Mouse (Mus musculus): ENCODE results near the gene Ankrd23. TPM values are rescaled to one million over a fixed set of nuclear protein-coding genes. Genes with fewer than 3 reads are reported as not detected.
"Not testable (repeated sequence)": the region's sequence is repeated elsewhere in the genome, so short reads cannot be mapped to it uniquely, and the experiment has no call there.

Gene Ankrd23
- polyA plus RNA-seq (2012; rRNA removed), result 27.4 and 32.8 TPM in 2 replicates
- polyA plus RNA-seq (2014; fragmentation: Nextera tagmentation; extraction: Ambion mirVana), result 9.9 and 11.6 TPM in 2 replicates

DNA sequence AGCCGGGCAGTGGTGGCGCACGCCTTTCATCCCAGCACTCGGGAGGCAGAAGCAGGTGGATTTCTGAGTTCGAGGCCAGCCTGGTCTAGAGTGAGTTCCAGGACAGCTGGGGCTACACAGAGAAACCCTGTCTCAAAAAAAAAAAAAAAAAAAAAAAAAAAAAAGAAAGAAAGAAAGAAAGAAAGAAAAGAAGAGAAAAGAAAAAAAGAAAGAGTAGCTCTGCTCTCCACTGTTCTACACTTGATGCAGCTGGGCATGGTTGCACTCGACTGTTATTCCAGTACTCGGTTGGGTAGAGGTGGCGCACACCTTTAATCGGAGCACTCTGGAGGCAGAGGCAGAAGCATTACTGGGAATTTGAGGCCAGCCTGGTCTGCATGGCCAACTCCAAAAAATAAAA, at the start of gene Ankrd23:
Gene Ankrd23, minus strand, starts transcription at position 101 of the 400 bp plus-strand sequence.
- not testable (repeated sequence) for H3K4me1 ChIP-seq (ENCODE audit: control insufficient read depth, insufficient read depth, low read length); H3K27me3 ChIP-seq (ENCODE audit: control insufficient read depth, insufficient read depth, low read length); H3K27ac ChIP-seq (replicated peaks; ENCODE audit: low read depth, low read length); H3K9me3 ChIP-seq (ENCODE audit: control insufficient read depth, low read length); DNase-seq (ENCODE audit: low spot score); H3K4me3 ChIP-seq (replicated peaks; ENCODE audit: low read length); ATAC-seq (ENCODE audit: low FRiP score, low read depth); H3K4me2 ChIP-seq (replicated peaks; ENCODE audit: low read depth, low read length, severe bottlenecking); H3K9ac ChIP-seq (ENCODE audit: low read depth, low read length, severe bottlenecking)
- WGBS, result 94% methylated on average over 9 of the region's 9 CpGs
- H3K36me3 ChIP-seq (ENCODE audit: control insufficient read depth, insufficient read depth, low read length), result peaks cover 42% of the 10 kb centered on the region

DNA sequence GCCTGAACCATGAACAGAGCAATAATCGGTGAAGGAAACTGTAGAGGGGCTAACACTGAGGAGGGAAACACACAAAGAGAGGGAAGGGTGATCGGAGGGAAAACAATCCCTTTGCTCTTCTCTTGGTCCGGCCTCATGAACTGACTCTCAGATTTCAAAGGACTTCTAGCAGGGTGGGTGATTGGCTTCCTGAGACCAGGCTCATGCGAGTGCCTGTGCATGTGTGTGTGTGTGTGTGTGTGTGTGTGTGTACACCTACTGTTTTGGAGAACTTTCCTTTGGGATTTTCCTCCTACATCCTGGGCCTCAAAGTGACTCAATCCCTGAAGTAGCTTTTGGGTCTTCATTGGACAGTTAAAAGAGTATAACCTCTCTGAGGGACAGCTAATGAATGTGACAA, 49.6 kb upstream of the Ankrd23 start:
- WGBS, result 20% methylated on average over 4 of the region's 4 CpGs
- H3K27ac ChIP-seq (replicated peaks; ENCODE audit: low read depth, low read length), result no peak overlapping the region
- DNase-seq (ENCODE audit: low spot score), result no peak
- no peak for TF ChIP-seq POLR2A (IDR thresholded peaks at IDR 0.05; ENCODE audit: borderline replicate concordance, extremely low read depth, insufficient read depth, insufficient read length)
- no peak for ATAC-seq (ENCODE audit: low FRiP score, low read depth)
- no peaks in the 10 kb centered on the region for H3K36me3 ChIP-seq (ENCODE audit: control insufficient read depth, insufficient read depth, low read length)
- H3K4me1 ChIP-seq (ENCODE audit: control insufficient read depth, insufficient read depth, low read length), result peaks cover 35% of the 10 kb centered on the region
- no peak overlapping the region for H3K4me2 ChIP-seq (replicated peaks; ENCODE audit: low read depth, low read length, severe bottlenecking)
- H3K9me3 ChIP-seq (ENCODE audit: control insufficient read depth, low read length), result no peaks in the 10 kb centered on the region
- no peaks in the 10 kb centered on the region for H3K27me3 ChIP-seq (ENCODE audit: control insufficient read depth, insufficient read depth, low read length)
- H3K9ac ChIP-seq (ENCODE audit: low read depth, low read length, severe bottlenecking), result no peak overlapping the region
- H3K4me3 ChIP-seq (replicated peaks; ENCODE audit: low read length), result no peak overlapping the region

DNA sequence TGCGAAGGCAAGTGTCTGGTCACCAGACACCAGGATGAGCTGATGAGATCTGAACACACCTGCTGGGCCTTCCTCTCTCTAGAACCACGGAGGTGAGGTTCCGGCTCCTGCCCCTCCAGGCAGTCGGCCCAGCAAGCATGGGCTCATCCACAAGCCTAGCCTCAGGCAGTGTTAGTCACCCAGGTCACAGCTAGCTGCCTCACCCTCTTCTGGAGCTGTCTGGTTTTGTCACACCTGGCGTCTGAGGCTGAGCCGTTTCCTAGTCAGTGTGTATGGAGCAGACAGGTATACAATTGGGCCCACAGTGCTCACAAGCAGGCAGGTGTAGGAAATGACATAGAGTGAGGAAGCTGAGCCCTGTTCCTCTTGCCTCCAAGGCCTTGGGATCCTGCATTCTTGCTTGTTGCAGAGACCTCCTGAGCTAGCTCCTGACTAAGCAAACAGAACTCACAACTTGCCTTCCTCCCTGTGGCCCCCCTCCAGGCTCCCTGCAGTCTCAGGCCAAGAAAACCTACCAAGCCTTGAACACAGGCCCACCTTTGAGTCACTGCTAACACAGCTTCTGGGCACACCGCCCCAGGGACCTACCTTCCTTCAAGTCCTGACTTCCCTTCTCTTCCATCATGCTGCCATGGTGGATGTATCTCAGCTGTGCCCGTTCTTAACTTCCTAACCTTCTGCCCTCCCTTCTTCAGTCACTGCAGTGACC, 46.9 kb upstream of the Ankrd23 start:
- H3K9ac ChIP-seq (ENCODE audit: low read depth, low read length, severe bottlenecking), result no peak overlapping the region
- H3K4me1 ChIP-seq (ENCODE audit: control insufficient read depth, insufficient read depth, low read length), result peaks cover 33% of the 10 kb centered on the region
- no peaks in the 10 kb centered on the region for H3K36me3 ChIP-seq (ENCODE audit: control insufficient read depth, insufficient read depth, low read length)
- TF ChIP-seq POLR2A (IDR thresholded peaks at IDR 0.05; ENCODE audit: borderline replicate concordance, extremely low read depth, insufficient read depth, insufficient read length), result no peak
- no peak overlapping the region for H3K4me3 ChIP-seq (replicated peaks; ENCODE audit: low read length)
- no peaks in the 10 kb centered on the region for H3K27me3 ChIP-seq (ENCODE audit: control insufficient read depth, insufficient read depth, low read length)
- no peak for ATAC-seq (ENCODE audit: low FRiP score, low read depth)
- 58% methylated on average over 8 of the region's 8 CpGs for WGBS
- H3K27ac ChIP-seq (replicated peaks; ENCODE audit: low read depth, low read length), result no peak overlapping the region
- no peaks in the 10 kb centered on the region for H3K9me3 ChIP-seq (ENCODE audit: control insufficient read depth, low read length)
- DNase-seq (ENCODE audit: low spot score), result no peak
- no peak overlapping the region for H3K4me2 ChIP-seq (replicated peaks; ENCODE audit: low read depth, low read length, severe bottlenecking)

DNA sequence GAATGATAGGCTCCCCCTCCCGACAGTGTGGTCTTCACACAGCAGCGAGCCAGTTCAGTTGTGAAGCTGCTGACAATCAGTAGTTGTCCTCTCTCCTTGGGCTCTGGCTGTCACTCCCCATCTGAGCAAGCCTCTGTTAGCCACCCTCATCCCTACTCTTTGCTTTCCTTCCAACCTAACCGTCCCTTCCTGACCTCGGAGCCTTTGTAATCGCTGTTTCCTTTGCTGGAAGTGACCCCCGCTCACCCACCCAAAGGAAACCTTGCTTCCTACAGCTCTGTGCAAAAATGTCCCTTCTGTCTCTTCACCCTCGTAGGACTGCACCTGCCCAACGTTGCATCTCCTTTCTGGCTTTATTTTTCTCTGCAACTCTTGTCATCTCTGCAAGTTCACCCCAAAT, 45.5 kb upstream of the Ankrd23 start:
- H3K27ac ChIP-seq (replicated peaks; ENCODE audit: low read depth, low read length), result no peak overlapping the region
- WGBS, result 82% methylated on average over 8 of the region's 8 CpGs
- no peak for DNase-seq (ENCODE audit: low spot score)
- no peak for TF ChIP-seq POLR2A (IDR thresholded peaks at IDR 0.05; ENCODE audit: borderline replicate concordance, extremely low read depth, insufficient read depth, insufficient read length)
- no peak overlapping the region for H3K4me2 ChIP-seq (replicated peaks; ENCODE audit: low read depth, low read length, severe bottlenecking)
- no peak overlapping the region for H3K4me3 ChIP-seq (replicated peaks; ENCODE audit: low read length)
- H3K36me3 ChIP-seq (ENCODE audit: control insufficient read depth, insufficient read depth, low read length), result no peaks in the 10 kb centered on the region
- no peak overlapping the region for H3K9ac ChIP-seq (ENCODE audit: low read depth, low read length, severe bottlenecking)
- ATAC-seq (ENCODE audit: low FRiP score, low read depth), result no peak
- H3K27me3 ChIP-seq (ENCODE audit: control insufficient read depth, insufficient read depth, low read length), result no peaks in the 10 kb centered on the region
- no peaks in the 10 kb centered on the region for H3K9me3 ChIP-seq (ENCODE audit: control insufficient read depth, low read length)
- peaks cover 22% of the 10 kb centered on the region for H3K4me1 ChIP-seq (ENCODE audit: control insufficient read depth, insufficient read depth, low read length)

DNA sequence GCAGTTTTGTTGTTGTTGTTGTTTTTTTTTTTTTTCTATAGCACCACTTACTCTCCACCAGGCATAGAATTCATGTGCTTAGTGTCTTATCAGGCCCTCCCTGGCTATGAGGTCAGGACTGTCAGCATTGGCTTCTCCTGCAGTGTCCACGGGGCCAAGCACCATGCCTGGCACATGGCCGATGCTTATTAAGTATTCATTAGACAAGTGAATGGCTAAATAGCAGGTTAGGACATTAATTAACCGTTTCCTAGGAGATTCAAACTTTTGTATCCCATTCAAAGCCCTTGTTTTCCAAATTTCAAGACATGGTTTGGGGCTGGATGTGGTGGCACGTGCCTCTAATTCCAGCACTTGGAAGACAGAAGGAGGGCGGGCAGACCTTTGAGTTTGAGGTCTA, 44.6 kb upstream of the Ankrd23 start:
- H3K4me2 ChIP-seq (replicated peaks; ENCODE audit: low read depth, low read length, severe bottlenecking), result no peak overlapping the region
- no peaks in the 10 kb centered on the region for H3K36me3 ChIP-seq (ENCODE audit: control insufficient read depth, insufficient read depth, low read length)
- DNase-seq (ENCODE audit: low spot score), result no peak
- peaks cover 27% of the 10 kb centered on the region for H3K4me1 ChIP-seq (ENCODE audit: control insufficient read depth, insufficient read depth, low read length)
- H3K9me3 ChIP-seq (ENCODE audit: control insufficient read depth, low read length), result no peaks in the 10 kb centered on the region
- no peak overlapping the region for H3K9ac ChIP-seq (ENCODE audit: low read depth, low read length, severe bottlenecking)
- 75% methylated on average over 5 of the region's 5 CpGs for WGBS
- no peaks in the 10 kb centered on the region for H3K27me3 ChIP-seq (ENCODE audit: control insufficient read depth, insufficient read depth, low read length)
- peak overlapping the region; percentile 82 for H3K27ac ChIP-seq (replicated peaks; ENCODE audit: low read depth, low read length)
- ATAC-seq (ENCODE audit: low FRiP score, low read depth), result no peak
- no peak overlapping the region for H3K4me3 ChIP-seq (replicated peaks; ENCODE audit: low read length)
- no peak for TF ChIP-seq POLR2A (IDR thresholded peaks at IDR 0.05; ENCODE audit: borderline replicate concordance, extremely low read depth, insufficient read depth, insufficient read length)

All from limb, embryonic 14.5 days (tissue).